Mouse (Mus musculus): ENCODE data around the gene Naaladl2. TPM values are rescaled to one million over a fixed set of nuclear protein-coding genes. Genes with fewer than 3 reads are reported as not detected.

Gene Naaladl2
- total RNA-seq (2021): 1 to 10 TPM; 4.1 to 5.5 TPM
- long read RNA-seq, experiment 1: 0 reads
- long read RNA-seq, experiment 2, partial matches to known transcripts: 1 of 1 reads
- long read RNA-seq, experiment 2, other reads (novel, unspliced or antisense): 0 of 1 reads

GRCm38 (mm10) chr3:25143555-25144311 lies at the start of gene Naaladl2:
Gene Naaladl2 (minus strand): TSS chr3:25144261.
- no peak; the same call in none of the 2 replicates for TF ChIP-seq CTCF (IDR thresholded peaks at IDR 0.05)
- H3K4me3 ChIP-seq: peak within 1 kb of the TSS; percentile 46
- H3K27ac ChIP-seq: peak within 1 kb of the TSS; percentile 99
- intact Hi-C loops (cut with DNase I): loop anchor here (2.0 kb wide), 1 partner anchor 401 kb away; no protein-coding TSS in a partner anchor
- DNase-seq (ENCODE audit: extremely low spot score in 1 of 2, low spot score in 2 of 2): peak; percentile 70 to 76

GRCm38 (mm10) chr3:25151721-25152120 lies 7.7 kb upstream of the Naaladl2 start:
- intact Hi-C loops (cut with DNase I): no loop called here

GRCm38 (mm10) chr3:25147271-25147670 lies 3.2 kb upstream of the Naaladl2 start:
- Histone ChIP-seq H3K27ac (no peak overlapping the region), H3K4me3 (no peak overlapping the region)
- no peak for TF ChIP-seq CTCF (IDR thresholded peaks at IDR 0.05)
- DNase-seq (ENCODE audit: extremely low spot score in 1 of 2, low spot score in 2 of 2): no peak
- intact Hi-C loops (cut with DNase I): no loop called here

More at GRCm38 (mm10) chr3:25151721-25152120, 7.7 kb upstream of the Naaladl2 start:
- no peak for TF ChIP-seq CTCF (IDR thresholded peaks at IDR 0.05)
- no peak for DNase-seq (ENCODE audit: extremely low spot score in 1 of 2, low spot score in 2 of 2)
- H3K4me3 ChIP-seq: no peak overlapping the region
- H3K27ac ChIP-seq: no peak overlapping the region

GRCm38 (mm10) chr3:25144961-25145697 lies 1.1 kb upstream of the Naaladl2 start:
- peak overlapping the region; percentile 99 for H3K27ac ChIP-seq
- no peak for TF ChIP-seq CTCF (IDR thresholded peaks at IDR 0.05)
- H3K4me3 ChIP-seq: peak overlapping the region; percentile 46; the same call in 1 of the 2 replicates
- DNase-seq (ENCODE audit: extremely low spot score in 1 of 2, low spot score in 2 of 2): peak; percentile 52 to 53
- intact Hi-C loops (cut with DNase I): loop anchor here (2.0 kb wide), 1 partner anchor 400 kb away; no protein-coding TSS in a partner anchor

- Histone ChIP-seq H3K4me3 (peak overlapping the region; percentile 46), H3K27ac (peak overlapping the region; percentile 99)
- no peak for DNase-seq (ENCODE audit: extremely low spot score in 1 of 2, low spot score in 2 of 2)
- intact Hi-C loops (cut with DNase I): no loop called here
- TF ChIP-seq CTCF (IDR thresholded peaks at IDR 0.05): no peak
Observed at GRCm38 (mm10) chr3:25143111-25143510, 950 bp downstream of the Naaladl2 start.

GRCm38 (mm10) chr3:25131848-25132247 lies 12.2 kb downstream of the Naaladl2 start:
- TF ChIP-seq CTCF (IDR thresholded peaks at IDR 0.05): no peak
- no peak overlapping the region for H3K27ac ChIP-seq
- no peak overlapping the region for H3K4me3 ChIP-seq
- intact Hi-C loops (cut with DNase I): no loop called here
- DNase-seq (ENCODE audit: extremely low spot score in 1 of 2, low spot score in 2 of 2): no peak

- intact Hi-C loops (cut with DNase I): no loop called here
- no peak overlapping the region for H3K4me3 ChIP-seq
Observed at GRCm38 (mm10) chr3:25127864-25128263, 16.2 kb downstream of the Naaladl2 start.

GRCm38 (mm10) chr3:25124919-25125846 lies 18.9 kb downstream of the Naaladl2 start:
- intact Hi-C loops (cut with DNase I): no loop called here
- Histone ChIP-seq H3K27ac (no peak overlapping the region), H3K4me3 (no peak overlapping the region)
- TF ChIP-seq CTCF (IDR thresholded peaks at IDR 0.05): no peak
- no peak for DNase-seq (ENCODE audit: extremely low spot score in 1 of 2, low spot score in 2 of 2)

More at GRCm38 (mm10) chr3:25127864-25128263, 16.2 kb downstream of the Naaladl2 start:
- DNase-seq (ENCODE audit: extremely low spot score in 1 of 2, low spot score in 2 of 2): no peak
- no peak for TF ChIP-seq CTCF (IDR thresholded peaks at IDR 0.05)
- H3K27ac ChIP-seq: no peak overlapping the region

GRCm38 (mm10) chr3:25113107-25113506 lies 31.0 kb downstream of the Naaladl2 start:
- DNase-seq (ENCODE audit: extremely low spot score in 1 of 2, low spot score in 2 of 2): no peak
- intact Hi-C loops (cut with DNase I): no loop called here
- no peak for TF ChIP-seq CTCF (IDR thresholded peaks at IDR 0.05)
- Histone ChIP-seq H3K27ac (no peak overlapping the region), H3K4me3 (no peak overlapping the region)

- H3K4me3 ChIP-seq: no peak overlapping the region
- no peak overlapping the region for H3K27ac ChIP-seq
- no peak for TF ChIP-seq CTCF (IDR thresholded peaks at IDR 0.05)
- no peak for DNase-seq (ENCODE audit: extremely low spot score in 1 of 2, low spot score in 2 of 2)
- intact Hi-C loops (cut with DNase I): no loop called here
Observed at GRCm38 (mm10) chr3:25108997-25109396, 35.1 kb downstream of the Naaladl2 start.

- intact Hi-C loops (cut with DNase I): no loop called here
- no peak for TF ChIP-seq CTCF (IDR thresholded peaks at IDR 0.05)
- no peak overlapping the region for H3K4me3 ChIP-seq
- H3K27ac ChIP-seq: peak overlapping the region; percentile 7; the same call in 1 of the 2 replicates
- DNase-seq (ENCODE audit: extremely low spot score in 1 of 2, low spot score in 2 of 2): no peak
Observed at GRCm38 (mm10) chr3:25092986-25093385, 51.1 kb downstream of the Naaladl2 start.

Data from left cerebral cortex, adult 2 months (tissue).